Mouse (Mus musculus): Measurements from ENCODE around the gene Galnt2. TPM values are rescaled to one million over a fixed set of nuclear protein-coding genes. Genes with fewer than 3 reads are reported as not detected.

The Galnt2 gene
- polyA plus RNA-seq, 1 experiment: 59.4 TPM

DNA sequence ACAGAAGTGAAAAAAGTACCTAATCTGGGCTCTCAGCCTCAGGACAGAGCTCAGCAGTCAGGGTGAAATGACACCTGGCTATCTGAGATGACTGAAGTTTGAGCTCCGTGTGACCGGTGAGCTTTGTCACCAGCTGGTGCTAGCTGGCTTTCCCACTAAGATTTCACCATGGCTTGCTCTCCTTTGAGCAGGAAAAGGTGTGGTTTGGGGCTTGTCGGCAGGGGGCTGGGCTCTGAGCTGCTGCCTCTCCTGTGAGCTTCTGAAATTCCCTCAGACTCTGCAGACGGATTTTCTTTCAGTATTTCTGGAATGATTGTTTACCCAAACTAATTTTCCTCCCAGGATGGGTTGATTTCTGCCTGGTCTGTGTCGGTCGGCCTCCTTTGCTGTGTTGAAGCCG is 75.4 kb downstream of the Galnt2 start:
- Histone ChIP-seq H3K27me3 (ENCODE audit: control insufficient read depth, insufficient read depth, insufficient read length) (no peaks in the 10 kb centered on the region), H3K4me3 (no peak overlapping the region), H3K79me2 (ENCODE audit: control insufficient read depth, insufficient read depth) (no peaks in the 10 kb centered on the region), H3K36me3 (ENCODE audit: control insufficient read depth, insufficient read depth) (peaks cover 4% of the 10 kb centered on the region), H3K4me2 (ENCODE audit: low read depth) (no peak overlapping the region), H3ac (ENCODE audit: control insufficient read depth, insufficient read length) (no peak overlapping the region)
- TF ChIP-seq POLR2AphosphoS2 (IDR thresholded peaks at IDR 0.05; ENCODE audit: insufficient read length, low read depth) (no peak), TCF3 (IDR thresholded peaks at IDR 0.05; ENCODE audit: insufficient read length, low read depth) (no peak), MAX (IDR thresholded peaks at IDR 0.05; ENCODE audit: low read depth) (no peak), MYOD1 (IDR thresholded peaks at IDR 0.05; ENCODE audit: control insufficient read depth in 1 of 3, insufficient read length in 2 of 3, low read depth in 2 of 3) (no peak), E2F4 (IDR thresholded peaks at IDR 0.05; ENCODE audit: insufficient read depth) (no peak), CEBPB (IDR thresholded peaks at IDR 0.05; ENCODE audit: insufficient read depth, poor library complexity, severe bottlenecking) (no peak), SRF (IDR thresholded peaks at IDR 0.05; ENCODE audit: control insufficient read depth, insufficient read length, low read depth) (no peak), TCF12 (IDR thresholded peaks at IDR 0.05; ENCODE audit: insufficient read depth, poor library complexity, severe bottlenecking) (no peak), MYOG (IDR thresholded peaks at IDR 0.05; ENCODE audit: control insufficient read depth in 1 of 3, insufficient read depth in 1 of 3, insufficient read length in 2 of 3, low read depth in 2 of 3) (no peak), REST (IDR thresholded peaks at IDR 0.05; ENCODE audit: insufficient read depth, insufficient read length) (no peak), USF1 (IDR thresholded peaks at IDR 0.05; ENCODE audit: low read depth) (no peak), POLR2A (IDR thresholded peaks at IDR 0.05; ENCODE audit: insufficient read length, low read depth) (no peak)

GRCm38 (mm10) chr8:124307700-124308099 is 76.5 kb downstream of the Galnt2 start:
- H3K36me3 ChIP-seq (ENCODE audit: control insufficient read depth, insufficient read depth): peaks cover 4% of the 10 kb centered on the region
- H3K4me3 ChIP-seq: no peak overlapping the region
- H3K4me2 ChIP-seq (ENCODE audit: low read depth): no peak overlapping the region
- H3K27me3 ChIP-seq (ENCODE audit: control insufficient read depth, insufficient read depth, insufficient read length): no peaks in the 10 kb centered on the region
- H3ac ChIP-seq (ENCODE audit: control insufficient read depth, insufficient read length): no peak overlapping the region
- TF ChIP-seq E2F4 (IDR thresholded peaks at IDR 0.05; ENCODE audit: insufficient read depth) (no peak), CEBPB (IDR thresholded peaks at IDR 0.05; ENCODE audit: insufficient read depth, poor library complexity, severe bottlenecking) (no peak), TCF3 (IDR thresholded peaks at IDR 0.05; ENCODE audit: insufficient read length, low read depth) (no peak), TCF12 (IDR thresholded peaks at IDR 0.05; ENCODE audit: insufficient read depth, poor library complexity, severe bottlenecking) (no peak), REST (IDR thresholded peaks at IDR 0.05; ENCODE audit: insufficient read depth, insufficient read length) (no peak), USF1 (IDR thresholded peaks at IDR 0.05; ENCODE audit: low read depth) (no peak), SRF (IDR thresholded peaks at IDR 0.05; ENCODE audit: control insufficient read depth, insufficient read length, low read depth) (no peak), POLR2A (IDR thresholded peaks at IDR 0.05; ENCODE audit: insufficient read length, low read depth) (no peak), MYOG (IDR thresholded peaks at IDR 0.05; ENCODE audit: control insufficient read depth in 1 of 3, insufficient read depth in 1 of 3, insufficient read length in 2 of 3, low read depth in 2 of 3) (no peak), MYOD1 (IDR thresholded peaks at IDR 0.05; ENCODE audit: control insufficient read depth in 1 of 3, insufficient read length in 2 of 3, low read depth in 2 of 3) (no peak), MAX (IDR thresholded peaks at IDR 0.05; ENCODE audit: low read depth) (no peak), POLR2AphosphoS2 (IDR thresholded peaks at IDR 0.05; ENCODE audit: insufficient read length, low read depth) (no peak)
- no peaks in the 10 kb centered on the region for H3K79me2 ChIP-seq (ENCODE audit: control insufficient read depth, insufficient read depth)

- H3K36me3 ChIP-seq (ENCODE audit: control insufficient read depth, insufficient read depth): peaks cover 4% of the 10 kb centered on the region
- no peak overlapping the region for H3ac ChIP-seq (ENCODE audit: control insufficient read depth, insufficient read length)
- no peak overlapping the region for H3K4me3 ChIP-seq
- H3K4me2 ChIP-seq (ENCODE audit: low read depth): no peak overlapping the region
- no peak for TF ChIP-seq CEBPB (IDR thresholded peaks at IDR 0.05; ENCODE audit: insufficient read depth, poor library complexity, severe bottlenecking)
- TF ChIP-seq USF1 (IDR thresholded peaks at IDR 0.05; ENCODE audit: low read depth): no peak
- TF ChIP-seq MAX (IDR thresholded peaks at IDR 0.05; ENCODE audit: low read depth): no peak
- TF ChIP-seq TCF3 (IDR thresholded peaks at IDR 0.05; ENCODE audit: insufficient read length, low read depth): no peak
- TF ChIP-seq POLR2A (IDR thresholded peaks at IDR 0.05; ENCODE audit: insufficient read length, low read depth): no peak
- no peak for TF ChIP-seq MYOD1 (IDR thresholded peaks at IDR 0.05; ENCODE audit: control insufficient read depth in 1 of 3, insufficient read length in 2 of 3, low read depth in 2 of 3)
- no peak for TF ChIP-seq MYOG (IDR thresholded peaks at IDR 0.05; ENCODE audit: control insufficient read depth in 1 of 3, insufficient read depth in 1 of 3, insufficient read length in 2 of 3, low read depth in 2 of 3)
- no peak for TF ChIP-seq SRF (IDR thresholded peaks at IDR 0.05; ENCODE audit: control insufficient read depth, insufficient read length, low read depth)
- TF ChIP-seq POLR2AphosphoS2 (IDR thresholded peaks at IDR 0.05; ENCODE audit: insufficient read length, low read depth): no peak
- no peak for TF ChIP-seq E2F4 (IDR thresholded peaks at IDR 0.05; ENCODE audit: insufficient read depth)
- no peak for TF ChIP-seq TCF12 (IDR thresholded peaks at IDR 0.05; ENCODE audit: insufficient read depth, poor library complexity, severe bottlenecking)
- no peak for TF ChIP-seq REST (IDR thresholded peaks at IDR 0.05; ENCODE audit: insufficient read depth, insufficient read length)
- H3K27me3 ChIP-seq (ENCODE audit: control insufficient read depth, insufficient read depth, insufficient read length): no peaks in the 10 kb centered on the region
- no peaks in the 10 kb centered on the region for H3K79me2 ChIP-seq (ENCODE audit: control insufficient read depth, insufficient read depth)
Observed at GRCm38 (mm10) chr8:124310509-124310908, 79.3 kb downstream of the Galnt2 start.

DNA sequence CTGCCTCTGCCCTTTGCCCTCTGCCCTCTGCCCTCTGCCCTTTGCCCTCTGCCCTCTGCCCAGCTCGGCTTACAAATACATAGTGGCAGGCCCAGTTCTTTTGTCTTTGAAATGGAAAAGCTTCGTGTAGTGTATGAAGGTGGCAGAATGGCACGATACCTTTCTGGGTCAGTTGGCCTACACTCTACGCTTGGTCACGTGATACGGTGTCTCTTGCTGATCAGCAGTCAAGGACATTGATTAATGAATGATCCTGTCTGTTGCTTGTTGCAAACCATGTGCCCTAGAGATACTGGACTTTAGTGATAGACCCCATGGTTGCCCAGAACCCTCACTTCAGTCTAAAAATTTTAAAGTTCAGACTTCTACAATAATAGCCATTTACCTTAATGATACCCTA is 79.9 kb downstream of the Galnt2 start:
- TF ChIP-seq MAX (IDR thresholded peaks at IDR 0.05; ENCODE audit: low read depth): no peak
- TF ChIP-seq CEBPB (IDR thresholded peaks at IDR 0.05; ENCODE audit: insufficient read depth, poor library complexity, severe bottlenecking): no peak
- TF ChIP-seq TCF12 (IDR thresholded peaks at IDR 0.05; ENCODE audit: insufficient read depth, poor library complexity, severe bottlenecking): no peak
- no peaks in the 10 kb centered on the region for H3K79me2 ChIP-seq (ENCODE audit: control insufficient read depth, insufficient read depth)
- peaks cover 4% of the 10 kb centered on the region for H3K36me3 ChIP-seq (ENCODE audit: control insufficient read depth, insufficient read depth)
- no peak overlapping the region for H3ac ChIP-seq (ENCODE audit: control insufficient read depth, insufficient read length)
- no peak overlapping the region for H3K4me3 ChIP-seq
- H3K4me2 ChIP-seq (ENCODE audit: low read depth): no peak overlapping the region
- no peaks in the 10 kb centered on the region for H3K27me3 ChIP-seq (ENCODE audit: control insufficient read depth, insufficient read depth, insufficient read length)

DNA sequence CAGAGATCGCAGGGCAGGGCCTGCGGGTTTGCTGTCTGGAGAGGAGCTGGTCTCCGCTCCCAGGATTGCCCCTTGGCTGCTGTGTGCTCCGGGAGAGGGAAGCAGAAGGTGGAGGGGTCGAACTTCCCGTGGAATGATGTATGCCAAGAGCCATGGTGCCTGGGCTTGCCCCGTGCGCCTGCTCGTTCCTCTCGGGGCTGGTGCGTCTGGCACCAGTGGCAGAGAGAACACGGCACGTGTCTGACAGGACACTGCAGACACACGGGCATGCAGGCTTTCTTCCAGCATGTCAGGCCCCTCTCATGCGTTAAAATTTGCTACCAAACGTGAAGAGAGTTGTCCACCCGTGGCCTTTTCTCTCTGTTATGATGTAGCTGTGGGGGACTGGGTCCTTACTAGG is 80.5 kb downstream of the Galnt2 start:
- Histone ChIP-seq H3K4me3 (no peak overlapping the region), H3K79me2 (ENCODE audit: control insufficient read depth, insufficient read depth) (no peaks in the 10 kb centered on the region), H3K4me2 (ENCODE audit: low read depth) (no peak overlapping the region), H3K27me3 (ENCODE audit: control insufficient read depth, insufficient read depth, insufficient read length) (no peaks in the 10 kb centered on the region), H3K36me3 (ENCODE audit: control insufficient read depth, insufficient read depth) (peaks cover 4% of the 10 kb centered on the region), H3ac (ENCODE audit: control insufficient read depth, insufficient read length) (no peak overlapping the region)
- no peak for TF ChIP-seq REST (IDR thresholded peaks at IDR 0.05; ENCODE audit: insufficient read depth, insufficient read length)
- TF ChIP-seq MYOD1 (IDR thresholded peaks at IDR 0.05; ENCODE audit: control insufficient read depth in 1 of 3, insufficient read length in 2 of 3, low read depth in 2 of 3): no peak
- no peak for TF ChIP-seq E2F4 (IDR thresholded peaks at IDR 0.05; ENCODE audit: insufficient read depth)
- no peak for TF ChIP-seq POLR2AphosphoS2 (IDR thresholded peaks at IDR 0.05; ENCODE audit: insufficient read length, low read depth)
- TF ChIP-seq SRF (IDR thresholded peaks at IDR 0.05; ENCODE audit: control insufficient read depth, insufficient read length, low read depth): no peak
- no peak for TF ChIP-seq MYOG (IDR thresholded peaks at IDR 0.05; ENCODE audit: control insufficient read depth in 1 of 3, insufficient read depth in 1 of 3, insufficient read length in 2 of 3, low read depth in 2 of 3)
- no peak for TF ChIP-seq CEBPB (IDR thresholded peaks at IDR 0.05; ENCODE audit: insufficient read depth, poor library complexity, severe bottlenecking)
- TF ChIP-seq TCF3 (IDR thresholded peaks at IDR 0.05; ENCODE audit: insufficient read length, low read depth): no peak
- TF ChIP-seq MAX (IDR thresholded peaks at IDR 0.05; ENCODE audit: low read depth): no peak
- TF ChIP-seq POLR2A (IDR thresholded peaks at IDR 0.05; ENCODE audit: insufficient read length, low read depth): no peak
- TF ChIP-seq USF1 (IDR thresholded peaks at IDR 0.05; ENCODE audit: low read depth): no peak
- no peak for TF ChIP-seq TCF12 (IDR thresholded peaks at IDR 0.05; ENCODE audit: insufficient read depth, poor library complexity, severe bottlenecking)

Data from myocyte (in vitro differentiated cells).